Mouse (Mus musculus) liver, embryonic 11.5 days (tissue): ENCODE measurements around the gene Fem1a. TPM values are rescaled to one million over a fixed set of nuclear protein-coding genes. Genes with fewer than 3 reads are reported as not detected.
"Not testable (repeated sequence)": the region's sequence is repeated elsewhere in the genome, so short reads cannot be mapped to it uniquely, and the experiment has no call there.

Experiments used
- ATAC-seq: fragments of 200-750 bp; cut with Nextera tagmentation; replicated peaks from 2 replicates; pipeline ENCODE4 v1.8.0; 2017; ENCODE audit warnings: moderate number of reproducible peaks, mild to moderate bottlenecking, moderate TSS enrichment, moderate library complexity; ENCODE audit not compliant: low FRiP score
- DNase-seq: peaks from one replicate; pipeline ENCODE4 v3.0.0-alpha.2; 2017; ENCODE audit warnings: low spot score
- H3K27ac ChIP-seq: fragments of 300-500 bp; sonication (generic); 2 replicates; pipeline ENCODE4 v1.5.1; 2014; ENCODE audit warnings: mild to moderate bottlenecking, low read depth, low read length, control low read depth
- H3K27me3 ChIP-seq: fragments of 300-500 bp; sonication (generic); replicated peaks from 2 replicates; pipeline ENCODE4 v1.6.1; 2014; ENCODE audit warnings: low read length, mixed read lengths; ENCODE audit not compliant: control insufficient read depth, insufficient read depth
- H3K36me3 ChIP-seq: fragments of 300-500 bp; sonication (generic); 2 replicates; pipeline ENCODE4 v1.6.1; 2014; ENCODE audit warnings: mild to moderate bottlenecking, low read length, moderate library complexity, mixed read lengths; ENCODE audit not compliant: control insufficient read depth, insufficient read depth
- H3K4me1 ChIP-seq: fragments of 300-500 bp; sonication (generic); replicated peaks from 2 replicates; pipeline ENCODE4 v1.6.1; 2014; ENCODE audit warnings: low read length, mixed read lengths; ENCODE audit not compliant: control insufficient read depth, insufficient read depth
- H3K4me2 ChIP-seq: fragments of 300-500 bp; sonication (generic); 2 replicates; pipeline ENCODE4 v1.6.1; 2014; ENCODE audit warnings: mild to moderate bottlenecking, control low read depth, moderate library complexity
- H3K4me3 ChIP-seq: fragments of 300-500 bp; sonication (generic); 2 replicates; pipeline ENCODE4 v1.5.1; 2014; ENCODE audit warnings: low read depth, low read length, control low read depth
- H3K9ac ChIP-seq: fragments of 300-500 bp; sonication (generic); 2 replicates; pipeline ENCODE4 v1.6.1; 2014; ENCODE audit warnings: low read depth, low read length, control low read depth
- H3K9me3 ChIP-seq: fragments of 300-500 bp; sonication (generic); 2 replicates; pipeline ENCODE4 v1.6.1; 2016; ENCODE audit warnings: low read length, inconsistent platforms, mixed read lengths; ENCODE audit not compliant: control insufficient read depth
- WGBS: fragments of 180-500 bp; shearing (Covaris S2); extraction: QIAGEN DNeasy Blood & Tissue Kit; methylation state at CpG from one replicate; pipeline ENCODE4 v1.1.7; 2014; 5-methylcytosine and 5-hydroxymethylcytosine counted together
- polyA plus RNA-seq: library from polyadenylated mRNA; unstranded; fragments of >200 nt; fragmentation: Nextera tagmentation; extraction: Ambion mirVana; gene quantifications from 2 replicates; pipeline ENCODE4 v1.2.1, GENCODE M21; 2014

The Fem1a gene
- polyA plus RNA-seq, 1 experiment from 2014 or later, result 15.0 TPM

DNA sequence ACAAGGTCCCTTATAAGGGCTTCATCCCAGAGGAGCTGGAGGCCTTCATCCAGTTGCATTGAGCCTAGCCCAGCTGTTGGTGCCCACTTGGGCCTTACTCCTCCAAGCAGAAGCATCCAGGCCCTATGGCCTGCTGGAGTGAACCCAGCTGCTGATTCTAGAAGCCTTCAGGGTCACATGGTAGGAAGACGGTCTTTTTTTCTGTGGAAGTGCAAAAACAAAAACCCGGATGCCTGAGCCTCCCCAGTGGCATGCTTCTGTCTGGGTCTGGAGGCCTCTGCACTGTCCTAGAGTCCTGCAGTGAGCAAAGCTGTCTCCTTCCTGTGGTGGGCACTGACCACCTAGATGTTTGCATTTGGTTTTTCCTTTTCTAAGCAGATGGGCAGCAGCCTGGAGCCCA, 2.2 kb downstream of the Fem1a start:
- Histone ChIP-seq H3K4me3 (peak overlapping the region; percentile 79), H3K9ac (0 out of 2 replicates have a peak overlapping the region, but pooled peaks have one; percentile 20), H3K4me2 (peak overlapping the region; percentile 98), H3K4me1 (peaks cover 33% of the 10 kb centered on the region), H3K36me3 (peaks cover 27% of the 10 kb centered on the region)
- H3K27me3 ChIP-seq, ATAC-seq, DNase-seq, H3K27ac ChIP-seq, H3K9me3 ChIP-seq: not testable (repeated sequence)
- 58% methylated on average over 2 of the region's 2 CpGs for WGBS

DNA sequence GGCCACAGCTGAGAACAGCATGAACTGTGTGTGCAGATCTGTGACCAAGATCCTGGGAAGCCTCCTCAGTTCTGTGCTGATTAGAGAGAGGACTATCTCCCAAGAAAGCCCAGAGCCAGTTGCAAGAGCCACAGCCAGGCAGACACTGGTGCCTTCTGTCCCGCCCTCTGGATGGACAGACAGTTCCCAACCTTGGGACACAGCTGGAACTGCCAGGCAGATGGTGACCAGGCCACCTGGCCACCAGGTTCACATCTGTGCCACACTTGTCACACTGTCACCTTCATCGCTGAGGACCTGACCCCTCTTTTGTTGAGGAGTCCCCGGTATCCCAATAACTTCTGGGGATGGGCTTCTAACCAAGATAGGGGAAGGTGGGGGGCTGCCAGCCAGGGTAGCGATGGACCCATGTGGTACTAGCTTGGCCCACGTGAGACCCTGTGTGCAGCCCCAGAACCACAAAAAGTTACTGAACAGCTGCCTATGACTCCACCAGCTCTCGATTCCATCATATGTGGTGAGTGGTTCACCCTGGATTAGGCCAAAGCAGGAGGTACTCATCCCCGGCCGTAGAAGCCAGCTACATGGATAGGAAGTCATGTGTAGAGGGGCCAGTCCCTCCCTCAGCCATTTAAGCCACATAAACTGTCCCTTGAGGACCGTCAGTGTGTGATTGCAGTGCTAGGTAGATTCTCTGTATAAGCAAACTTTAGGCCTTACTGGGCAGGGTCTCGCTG, 2.9 kb downstream of the Fem1a start:
- Histone ChIP-seq H3K4me1 (peaks cover 33% of the 10 kb centered on the region), H3K36me3 (peaks cover 27% of the 10 kb centered on the region), H3K27me3 (no peaks in the 10 kb centered on the region), H3K9me3 (no peaks in the 10 kb centered on the region), H3K4me2 (peak overlapping the region; percentile 98), H3K9ac (peak overlapping the region; percentile 14; the same call in 1 of the 2 replicates), H3K4me3 (peak overlapping the region; percentile 10; the same call in 1 of the 2 replicates), H3K27ac (no peak overlapping the region)
- ATAC-seq (no peak), DNase-seq (no peak)
- WGBS, result 91% methylated on average over 10 of the region's 10 CpGs

DNA sequence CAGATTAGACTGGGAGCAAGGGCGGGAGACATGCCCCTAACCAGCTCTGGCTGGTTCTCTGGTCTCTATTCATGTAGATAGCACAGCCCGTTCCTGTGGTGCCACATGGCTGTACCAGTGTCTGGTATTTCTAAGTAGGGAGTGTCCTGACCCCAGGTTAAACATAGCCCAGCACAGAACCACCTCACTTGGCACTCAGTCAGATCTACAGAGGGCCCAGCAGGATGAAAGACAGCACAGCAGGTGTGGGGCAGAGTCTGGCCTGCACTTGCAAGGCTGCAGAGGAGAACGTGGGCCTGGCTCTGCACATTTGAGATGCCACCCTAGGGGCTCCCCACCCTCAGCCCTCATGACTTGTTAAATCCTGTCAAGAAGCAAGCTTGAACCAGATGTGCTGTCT, 4.6 kb downstream of the Fem1a start:
- no peaks in the 10 kb centered on the region for H3K27me3 ChIP-seq
- no peaks in the 10 kb centered on the region for H3K9me3 ChIP-seq
- no peak for DNase-seq
- H3K4me2 ChIP-seq, result no peak overlapping the region; the same call in 1 of the 2 replicates
- no peak overlapping the region for H3K27ac ChIP-seq
- 0 out of 2 replicates have a peak overlapping the region, but pooled peaks have one; percentile 20 for H3K4me3 ChIP-seq
- 82% methylated on average over 3 of the region's 3 CpGs for WGBS
- H3K9ac ChIP-seq, result 0 out of 2 replicates have a peak overlapping the region, but pooled peaks have one; percentile 1
- no peak for ATAC-seq
- H3K36me3 ChIP-seq, result peaks cover 27% of the 10 kb centered on the region
- H3K4me1 ChIP-seq, result peaks cover 29% of the 10 kb centered on the region

DNA sequence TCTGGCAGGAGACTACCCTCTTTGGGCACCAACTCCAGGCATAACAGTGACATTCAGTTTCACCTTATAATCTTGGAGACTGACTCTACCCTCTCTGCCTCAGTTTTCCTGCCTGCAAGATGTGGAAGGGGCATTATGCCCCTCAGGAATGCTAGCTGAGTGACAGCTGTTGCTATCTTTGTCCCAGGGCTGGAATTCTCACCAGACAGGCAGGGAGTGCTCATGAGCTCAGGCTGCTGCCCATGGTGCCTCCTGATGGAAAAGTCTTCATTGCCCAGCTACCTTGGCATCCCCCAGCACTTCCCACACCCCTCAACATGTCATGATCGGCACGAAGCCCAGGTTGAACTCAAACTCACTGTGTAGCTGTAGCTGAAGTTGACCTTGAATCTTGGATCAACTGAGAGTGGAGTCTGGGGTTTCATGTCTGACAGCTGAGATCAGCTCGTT, 6.1 kb downstream of the Fem1a start:
- 72% methylated on average over 3 of the region's 3 CpGs for WGBS

DNA sequence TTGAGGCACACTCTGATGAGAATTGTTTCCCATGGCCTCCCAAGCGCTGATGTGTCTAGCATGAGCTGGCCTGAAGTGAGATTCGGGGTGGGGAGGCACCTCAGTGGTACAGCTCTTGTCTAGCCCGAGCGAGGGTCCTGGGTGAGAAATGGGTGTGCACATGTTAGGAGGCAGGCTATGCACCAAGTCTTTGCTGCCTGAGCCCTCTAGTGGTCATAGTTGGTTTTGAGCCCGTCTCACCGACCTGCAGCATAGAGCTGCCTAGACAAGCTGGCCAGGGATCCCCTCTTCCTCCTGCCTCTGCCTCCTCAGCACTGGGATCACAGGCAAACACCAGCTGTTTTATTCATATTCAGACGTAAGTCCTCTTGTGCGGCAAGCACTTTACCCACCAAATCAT, 7.4 kb downstream of the Fem1a start:
- Histone ChIP-seq H3K36me3 (peaks cover 21% of the 10 kb centered on the region), H3K9ac (no peak overlapping the region), H3K4me1 (peaks cover 13% of the 10 kb centered on the region), H3K27ac (no peak overlapping the region), H3K4me2 (no peak overlapping the region), H3K9me3 (no peaks in the 10 kb centered on the region), H3K4me3 (no peak overlapping the region), H3K27me3 (no peaks in the 10 kb centered on the region)
- 27% methylated on average over 8 of the region's 8 CpGs for WGBS
- ATAC-seq, result peak; percentile 74
- no peak for DNase-seq

More for the DNA sequence above, 6.1 kb downstream of the Fem1a start:
- no peak overlapping the region for H3K4me3 ChIP-seq
- no peaks in the 10 kb centered on the region for H3K9me3 ChIP-seq
- peaks cover 26% of the 10 kb centered on the region for H3K4me1 ChIP-seq
- H3K9ac ChIP-seq, result no peak overlapping the region
- H3K27ac ChIP-seq, result no peak overlapping the region
- ATAC-seq, result no peak
- no peak for DNase-seq
- peaks cover 27% of the 10 kb centered on the region for H3K36me3 ChIP-seq
- no peak overlapping the region for H3K4me2 ChIP-seq
- no peaks in the 10 kb centered on the region for H3K27me3 ChIP-seq

DNA sequence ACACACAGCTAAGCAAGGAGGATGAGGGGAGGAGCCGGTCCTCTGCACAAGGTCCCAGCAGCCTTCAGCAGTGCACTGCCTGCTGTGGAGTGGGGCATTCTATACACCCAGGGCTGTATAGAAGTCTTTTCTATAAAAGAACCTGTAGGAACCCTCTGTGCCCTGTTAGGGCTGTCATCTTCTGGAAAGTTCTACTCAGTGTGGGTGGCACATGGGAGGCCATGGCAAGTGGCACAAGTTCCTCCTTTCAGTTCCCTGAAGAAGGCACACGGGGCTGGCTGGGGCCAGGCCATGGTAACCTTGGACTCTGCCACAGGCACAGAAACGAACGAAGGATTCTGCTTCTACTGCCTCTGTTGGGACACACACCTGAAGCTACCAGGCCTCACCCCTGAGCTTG, 8.4 kb downstream of the Fem1a start:
- no peaks in the 10 kb centered on the region for H3K27me3 ChIP-seq
- H3K9me3 ChIP-seq, result no peaks in the 10 kb centered on the region
- H3K4me1 ChIP-seq, result peaks cover 9% of the 10 kb centered on the region
- H3K36me3 ChIP-seq, result peaks cover 18% of the 10 kb centered on the region
- WGBS, result 77% methylated on average over 4 of the region's 4 CpGs
- H3K27ac ChIP-seq, result no peak overlapping the region
- ATAC-seq (no peak), DNase-seq (no peak)
- H3K4me3 ChIP-seq, result no peak overlapping the region
- no peak overlapping the region for H3K4me2 ChIP-seq
- no peak overlapping the region for H3K9ac ChIP-seq

DNA sequence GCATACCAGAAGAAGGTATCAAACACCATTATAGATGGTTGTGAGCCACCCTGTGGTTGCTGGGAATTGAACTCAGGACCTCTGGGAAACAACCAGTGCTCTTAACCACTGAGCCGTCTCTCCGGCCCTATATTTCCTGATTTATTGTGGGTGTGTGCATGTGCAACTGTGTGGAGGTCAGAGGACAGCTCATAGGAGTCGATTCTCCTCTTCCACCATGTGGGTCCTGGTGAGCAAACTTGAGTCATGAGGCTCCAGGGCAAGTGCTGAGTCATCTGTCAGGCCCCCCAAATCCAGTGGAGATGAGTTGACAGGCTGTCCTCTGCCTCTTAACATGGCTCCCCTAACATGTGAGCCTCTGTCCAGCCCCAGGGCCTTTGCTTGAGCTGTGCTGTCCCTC, 9.3 kb downstream of the Fem1a start:
- Histone ChIP-seq H3K4me3 (no peak overlapping the region), H3K27me3 (no peaks in the 10 kb centered on the region), H3K9ac (no peak overlapping the region), H3K36me3 (peaks cover 12% of the 10 kb centered on the region), H3K4me1 (peaks cover 6% of the 10 kb centered on the region), H3K27ac (no peak overlapping the region), H3K4me2 (no peak overlapping the region), H3K9me3 (no peaks in the 10 kb centered on the region)
- ATAC-seq (no peak), DNase-seq (no peak)
- 72% methylated on average over 3 of the region's 3 CpGs for WGBS

DNA sequence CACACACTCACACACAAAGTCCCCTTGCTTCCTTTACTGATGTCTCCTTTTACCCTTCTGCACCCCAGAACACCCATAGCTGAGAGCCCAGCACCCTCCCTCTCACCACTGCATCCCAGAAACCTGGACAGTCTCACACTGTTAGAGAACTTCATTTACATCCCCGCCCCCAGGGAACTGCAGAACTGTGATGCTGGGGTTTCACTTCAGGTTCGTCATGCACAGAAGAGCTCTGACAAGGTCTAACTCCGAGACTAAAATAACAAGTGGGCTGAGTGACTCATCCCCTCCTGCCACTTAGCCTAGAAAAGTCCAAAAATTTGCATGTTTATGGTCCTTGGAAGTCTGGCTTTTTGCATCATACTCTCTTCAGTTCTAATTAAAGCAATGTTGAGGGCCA, 9.7 kb downstream of the Fem1a start:
- Histone ChIP-seq H3K9me3 (no peaks in the 10 kb centered on the region), H3K9ac (no peak overlapping the region), H3K36me3 (peaks cover 13% of the 10 kb centered on the region)

DNA sequence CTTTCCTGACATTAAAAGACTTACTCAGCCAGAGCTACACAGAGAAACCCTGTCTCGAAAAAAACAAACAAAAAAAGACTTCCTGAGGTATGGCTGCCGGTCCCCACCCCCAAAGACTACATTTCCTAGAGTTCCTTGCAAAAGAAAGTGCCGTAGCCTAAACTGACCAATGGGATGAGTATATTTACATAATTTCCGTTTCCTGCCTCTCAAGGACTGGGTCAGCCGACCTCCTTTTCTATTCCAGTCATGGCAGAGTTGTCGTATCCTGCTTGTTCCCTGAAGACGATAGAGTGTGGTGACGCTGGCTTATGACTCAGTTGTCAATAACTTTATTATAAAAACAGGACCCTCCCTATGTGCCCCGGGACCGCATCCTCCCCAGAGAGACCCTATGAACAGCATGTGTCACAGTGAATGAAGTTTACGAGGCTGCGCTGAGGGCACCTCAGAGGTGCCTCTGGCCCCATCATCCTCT, 12.6 kb downstream of the Fem1a start:
- Histone ChIP-seq H3K4me2 (peak overlapping the region; percentile 70), H3K9ac (peak overlapping the region; percentile 69), H3K27me3 (no peaks in the 10 kb centered on the region), H3K9me3 (no peaks in the 10 kb centered on the region), H3K27ac (peak overlapping the region; percentile 36), H3K36me3 (peaks cover 20% of the 10 kb centered on the region), H3K4me3 (peak overlapping the region; percentile 41), H3K4me1 (peaks cover 9% of the 10 kb centered on the region)
- ATAC-seq (peak; percentile 84), DNase-seq (peak; percentile 65)
- 17% methylated on average over 12 of the region's 12 CpGs for WGBS

More for the DNA sequence above, 9.7 kb downstream of the Fem1a start:
- DNase-seq (no peak), ATAC-seq (no peak)
- 62% methylated on average over 3 of the region's 3 CpGs for WGBS
- no peak overlapping the region for H3K27ac ChIP-seq
- peaks cover 6% of the 10 kb centered on the region for H3K4me1 ChIP-seq
- H3K4me2 ChIP-seq, result no peak overlapping the region
- H3K4me3 ChIP-seq, result no peak overlapping the region
- H3K27me3 ChIP-seq, result no peaks in the 10 kb centered on the region
